Comparison of ENCODE assay signal across 25 mouse cellular contexts in the genomic region with DNA sequence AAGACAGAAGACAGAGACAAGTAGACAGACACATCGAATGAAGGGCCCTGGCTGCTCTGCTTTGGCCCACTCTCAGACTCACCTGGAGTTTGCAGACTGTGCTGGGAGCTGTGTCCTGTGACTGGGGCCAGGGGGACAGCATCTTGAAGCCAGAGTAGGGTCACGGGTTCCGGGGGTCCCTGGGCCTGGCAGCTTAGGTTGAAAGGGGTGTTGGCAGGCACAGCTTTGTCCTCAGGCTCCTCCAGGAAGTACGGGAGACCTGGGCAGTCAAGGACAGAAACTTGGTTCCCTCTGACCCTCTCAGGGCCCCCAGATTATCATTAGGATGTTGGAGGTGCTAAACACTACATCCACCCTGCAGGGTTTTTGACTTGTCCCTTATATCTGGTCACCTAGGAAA. TPM values are rescaled to one million over a fixed set of nuclear protein-coding genes. Genes with fewer than 3 reads are reported as not detected.
DNase-seq lines count a peak whose midpoint lies in the region; ATAC-seq and TF ChIP-seq lines count a peak whose summit lies in the region.
"Had no signal": no experiment of that assay in that cellular context is flagged by ENCODE, and none has a peak within 500 bp of the region (broad histone marks: within the 10 kb centered on the region; RNA-seq: fewer than 3 reads in every experiment).

No protein-coding gene starts in this region.

- no peak for ATAC-seq in intestine, embryonic 16.5 days
- no peak for ATAC-seq in intestine, postnatal 0 days
- ATAC-seq in liver, embryonic 11.5 days (replicated peaks; ENCODE audit: low FRiP score) = no peak
- ATAC-seq: forebrain, embryonic 15.5 days; hindbrain, embryonic 16.5 days; inflammation-experienced regulatory T-cells, adult 6 months had no signal

- TF ChIP-seq CTCF in gastrocnemius, adult 2 months (IDR thresholded peaks at IDR 0.05) = no peak
- TF ChIP-seq CTCF in intestine, postnatal 0 days (IDR thresholded peaks at IDR 0.05; ENCODE audit: low read depth) = no peak
- TF ChIP-seq CTCF in C2C12 (IDR thresholded peaks at IDR 0.05; ENCODE audit: control insufficient read depth, insufficient read depth, insufficient read length) = no peak

- no peaks in the 10 kb centered on the region for H3K36me3 ChIP-seq in intestine, embryonic 16.5 days (ENCODE audit: control insufficient read depth, insufficient read depth, low read length)
- no peaks in the 10 kb centered on the region; the same call in 1 of the 2 replicates for H3K36me3 ChIP-seq in intestine, postnatal 0 days (ENCODE audit: control insufficient read depth, insufficient read depth)
- H3K36me3 ChIP-seq in C2C12 (ENCODE audit: control insufficient read depth, insufficient read depth) (peaks cover 31% of the 10 kb centered on the region), myocyte (ENCODE audit: control insufficient read depth, insufficient read depth) (no peaks in the 10 kb centered on the region)
- no peaks in the 10 kb centered on the region for H3K36me3 ChIP-seq in liver, embryonic 11.5 days (ENCODE audit: control insufficient read depth, insufficient read depth, low read length)
- H3K36me3 ChIP-seq: forebrain, embryonic 10.5 days; forebrain, embryonic 15.5 days; heart, embryonic 15.5 days; hindbrain, embryonic 12.5 days had no signal

- peak overlapping the region; percentile 67 for H3K27ac ChIP-seq in gastrocnemius, adult 2 months
- peak overlapping the region; percentile 14; the same call in 1 of the 2 replicates for H3K27ac ChIP-seq in intestine, embryonic 16.5 days (ENCODE audit: low read length)
- no peak overlapping the region for H3K27ac ChIP-seq in intestine, postnatal 0 days (ENCODE audit: low read depth, low read length)
- H3K27ac ChIP-seq in liver, embryonic 11.5 days (ENCODE audit: low read depth, low read length) = no peak overlapping the region
- H3K27ac ChIP-seq: embryonic facial prominence, embryonic 13.5 days; forebrain, embryonic 10.5 days; forebrain, embryonic 15.5 days; heart, embryonic 15.5 days; hindbrain, embryonic 12.5 days had no signal

- no peak overlapping the region for H3K4me2 ChIP-seq in intestine, embryonic 16.5 days (ENCODE audit: low read depth, low read length)
- H3K4me2 ChIP-seq in intestine, postnatal 0 days (replicated peaks; ENCODE audit: low read depth) = no peak overlapping the region
- H3K4me2 ChIP-seq in myocyte (ENCODE audit: low read depth) = peak overlapping the region; percentile 78
- no peak overlapping the region for H3K4me2 ChIP-seq in liver, embryonic 11.5 days
- H3K4me2 ChIP-seq: embryonic facial prominence, embryonic 13.5 days; forebrain, embryonic 15.5 days; heart, embryonic 11.5 days; heart, embryonic 15.5 days; hindbrain, embryonic 12.5 days had no signal

- H3K9me3 ChIP-seq in intestine, embryonic 16.5 days (ENCODE audit: control insufficient read depth, low read length) = no peaks in the 10 kb centered on the region
- H3K9me3 ChIP-seq in intestine, postnatal 0 days (ENCODE audit: control insufficient read depth) = no peaks in the 10 kb centered on the region
- H3K9me3 ChIP-seq in liver, embryonic 11.5 days (ENCODE audit: control insufficient read depth, low read length) = no peaks in the 10 kb centered on the region
- H3K9me3 ChIP-seq: embryonic facial prominence, embryonic 13.5 days; forebrain, embryonic 10.5 days; forebrain, embryonic 15.5 days; heart, embryonic 15.5 days; hindbrain, embryonic 12.5 days had no signal

- no peaks in the 10 kb centered on the region for H3K27me3 ChIP-seq in intestine, embryonic 16.5 days (replicated peaks; ENCODE audit: control insufficient read depth, insufficient read depth, low read length)
- no peaks in the 10 kb centered on the region for H3K27me3 ChIP-seq in intestine, postnatal 0 days (replicated peaks; ENCODE audit: control insufficient read depth, insufficient read depth, low read length)
- H3K27me3 ChIP-seq in C2C12 (ENCODE audit: control insufficient read depth, insufficient read depth, insufficient read length) (no peaks in the 10 kb centered on the region), myocyte (ENCODE audit: control insufficient read depth, insufficient read depth, insufficient read length) (no peaks in the 10 kb centered on the region)
- H3K27me3 ChIP-seq in liver, embryonic 11.5 days (replicated peaks; ENCODE audit: control insufficient read depth, insufficient read depth, low read length) = peaks cover 4% of the 10 kb centered on the region
- H3K27me3 ChIP-seq: embryonic facial prominence, embryonic 13.5 days; forebrain, embryonic 15.5 days; heart, embryonic 15.5 days had no signal

- peaks cover 68% of the 10 kb centered on the region for H3K79me2 ChIP-seq in C2C12 (ENCODE audit: control insufficient read depth, insufficient read depth)
- peaks cover 32% of the 10 kb centered on the region for H3K79me2 ChIP-seq in myocyte (ENCODE audit: control insufficient read depth, insufficient read depth)

- H3K4me1 ChIP-seq in intestine, embryonic 16.5 days (ENCODE audit: control insufficient read depth, insufficient read depth, low read length) = peaks cover 51% of the 10 kb centered on the region
- H3K4me1 ChIP-seq in intestine, postnatal 0 days (replicated peaks; ENCODE audit: control insufficient read depth, insufficient read depth, low read length) = 0 out of 2 replicates have a peak, but pooled peaks cover 6% of the 10 kb centered on the region
- peaks cover 40% of the 10 kb centered on the region for H3K4me1 ChIP-seq in liver, embryonic 11.5 days (replicated peaks; ENCODE audit: control insufficient read depth, insufficient read depth, low read length)

- intact Hi-C loops in gastrocnemius, adult 2 months (cut with DNase I) = no loop called here

- no peak for TF ChIP-seq POLR2A in myocyte (IDR thresholded peaks at IDR 0.05; ENCODE audit: insufficient read length, low read depth)

- peaks cover 36% of the 10 kb centered on the region for H3K79me3 ChIP-seq in C2C12 (ENCODE audit: low read depth)

- peak overlapping the region; percentile 79 for H3K4me3 ChIP-seq in gastrocnemius, adult 2 months
- H3K4me3 ChIP-seq in intestine, embryonic 16.5 days (ENCODE audit: low read length) = no peak overlapping the region
- H3K4me3 ChIP-seq in intestine, postnatal 0 days (ENCODE audit: low read depth, low read length) = no peak overlapping the region
- H3K4me3 ChIP-seq in C2C12 (ENCODE audit: insufficient read depth, poor library complexity, severe bottlenecking) (peak overlapping the region; percentile 23), myocyte (peak overlapping the region; percentile 73)
- no peak overlapping the region for H3K4me3 ChIP-seq in liver, embryonic 11.5 days (ENCODE audit: low read depth, low read length)
- H3K4me3 ChIP-seq: embryonic facial prominence, embryonic 13.5 days; erythroblast, embryonic 14.5 days; forebrain, embryonic 10.5 days; forebrain, embryonic 15.5 days; heart, embryonic 15.5 days; hindbrain, embryonic 12.5 days had no signal

- peak overlapping the region; percentile 56 for H3ac ChIP-seq in C2C12 (ENCODE audit: control insufficient read depth, insufficient read length, low read depth)
- no peak overlapping the region for H3ac ChIP-seq in myocyte (ENCODE audit: control insufficient read depth, insufficient read length)

- peak overlapping the region; percentile 33; the same call in 1 of the 2 replicates for H3K9ac ChIP-seq in intestine, embryonic 16.5 days (ENCODE audit: low read depth, low read length)
- H3K9ac ChIP-seq in intestine, postnatal 0 days (ENCODE audit: low read depth, low read length) = no peak overlapping the region
- H3K9ac ChIP-seq in liver, embryonic 11.5 days (ENCODE audit: low read depth, low read length) = no peak overlapping the region
- H3K9ac ChIP-seq: embryonic facial prominence, embryonic 13.5 days; forebrain, embryonic 15.5 days; heart, embryonic 15.5 days; hindbrain, embryonic 12.5 days had no signal

- WGBS in intestine, embryonic 16.5 days = 70% methylated on average over 4 of the region's 4 CpGs
- 68% methylated on average over 4 of the region's 4 CpGs for WGBS in intestine, postnatal 0 days
- 60% methylated on average over 4 of the region's 4 CpGs for WGBS in liver, embryonic 11.5 days

- no peak for DNase-seq in gastrocnemius, adult 2 months
- DNase-seq in gastrocnemius, adult 8-10 months (ENCODE audit: low spot score in 2 of 2) = no peak
- DNase-seq in liver, embryonic 11.5 days (ENCODE audit: low spot score) = no peak
- DNase-seq: adrenal gland, postnatal 14 days; B cell, adult 2 months; cerebellum, adult 11-12 months; cerebellum, adult 9-10 months; cerebellum, postnatal 25 days; gastrocnemius, postnatal 14 days; heart, postnatal 14 days; kidney, adult 18-20 months had no signal

TF ChIP-seq in C2C12, 6 proteins besides CTCF, POLR2A, EP300 and RAD21 (continues in another document):
- TF ChIP-seq CEBPB (IDR thresholded peaks at IDR 0.05; ENCODE audit: low read depth) = no peak

TF ChIP-seq in myocyte, 11 proteins besides CTCF, POLR2A, EP300 and RAD21 (continues in another document):
- TF ChIP-seq MYOG (IDR thresholded peaks at IDR 0.05; ENCODE audit: control insufficient read depth in 1 of 3, insufficient read depth in 1 of 3, insufficient read length in 2 of 3, low read depth in 2 of 3) = no peak

RNA-seq across cellular contexts. Expression of gene Axl, which starts 2.8 kb away (rescaled TPM):
- total RNA-seq in gastrocnemius, adult 2 months (2021) = 10 to 100 TPM; 39.9 to 48.6 TPM
- total RNA-seq in gastrocnemius, adult 8-10 months (2022) = 10 to 100 TPM; 22.0 to 45.0 (median 28.1) TPM
- polyA plus RNA-seq in intestine, embryonic 16.5 days (2015; fragmentation: Nextera tagmentation; extraction: Ambion mirVana) = 48.8 and 58.1 TPM in 2 replicates
- polyA plus RNA-seq in intestine, postnatal 0 days (2015; fragmentation: Nextera tagmentation; extraction: Ambion mirVana) = 52.1 and 58.8 TPM in 2 replicates
- polyA plus RNA-seq in C2C12 (2012; fragmentation: generic; extraction: Trizol) (270 TPM), myocyte (2012; fragmentation: generic; extraction: Trizol) (112 TPM)
- polyA plus RNA-seq in liver, embryonic 11.5 days (2014; fragmentation: Nextera tagmentation; extraction: Ambion mirVana) = 34.2 and 35.4 TPM in 2 replicates

RNA-seq across cellular contexts. Expression of gene Cyp2s1, which starts 31.0 kb away (rescaled TPM):
- total RNA-seq in gastrocnemius, adult 2 months (2021) = under 1 TPM; 0.10 to 0.56 TPM
- total RNA-seq in gastrocnemius, adult 8-10 months (2022) = under 1 TPM in 3 of 4 experiments, not detected in 1; 0.11 to 0.44 (median 0.22) TPM
- polyA plus RNA-seq in intestine, embryonic 16.5 days (2015; fragmentation: Nextera tagmentation; extraction: Ambion mirVana) = 39.1 and 41.3 TPM in 2 replicates
- 9.7 and 11.6 TPM in 2 replicates for polyA plus RNA-seq in intestine, postnatal 0 days (2015; fragmentation: Nextera tagmentation; extraction: Ambion mirVana)
- polyA plus RNA-seq in C2C12 (2012; fragmentation: generic; extraction: Trizol) = 0.15 TPM
- polyA plus RNA-seq in myocyte (2012; fragmentation: generic; extraction: Trizol) = 0.05 TPM
- polyA plus RNA-seq in liver, embryonic 11.5 days (2014; fragmentation: Nextera tagmentation; extraction: Ambion mirVana) = 1.4 and 2.6 TPM in 2 replicates
- total RNA-seq: MEL had no signal
- polyA plus RNA-seq: erythroblast, embryonic 14.5 days had no signal

RNA-seq across cellular contexts. Expression of gene Hnrnpul1, which starts 31.2 kb away (rescaled TPM):
- total RNA-seq in gastrocnemius, adult 2 months (2021) = 10 to 100 TPM; 66.3 to 72.8 TPM
- 10 to 100 TPM; 64.8 to 83.6 (median 73.5) TPM for total RNA-seq in gastrocnemius, adult 8-10 months (2022)
- polyA plus RNA-seq in intestine, embryonic 16.5 days (2015; fragmentation: Nextera tagmentation; extraction: Ambion mirVana) = 33.9 and 35.7 TPM in 2 replicates
- 32.1 TPM in 2 replicates for polyA plus RNA-seq in intestine, postnatal 0 days (2015; fragmentation: Nextera tagmentation; extraction: Ambion mirVana)
- 84.0 TPM for polyA plus RNA-seq in C2C12 (2012; fragmentation: generic; extraction: Trizol)
- polyA plus RNA-seq in myocyte (2012; fragmentation: generic; extraction: Trizol) = 76.2 TPM
- 67.2 and 68.6 TPM in 2 replicates for polyA plus RNA-seq in liver, embryonic 11.5 days (2014; fragmentation: Nextera tagmentation; extraction: Ambion mirVana)

Comparison
In these comparisons a context has a peak if more than half of its experiments do, and no peak if none do; other contexts are left out.
1. H3K27ac ChIP-seq: peak in gastrocnemius, adult 2 months (single experiment) and intestine, embryonic 16.5 days (single experiment); none in intestine, postnatal 0 days (single experiment) and liver, embryonic 11.5 days (single experiment).
2. H3K4me3 ChIP-seq: peak in gastrocnemius, adult 2 months (single experiment), C2C12 (single experiment) and myocyte (single experiment); none in intestine, embryonic 16.5 days (single experiment), intestine, postnatal 0 days (single experiment) and liver, embryonic 11.5 days (single experiment).